Mouse (Mus musculus): ENCODE measurements around the gene Cald1. TPM values are rescaled to one million over a fixed set of nuclear protein-coding genes. Genes with fewer than 3 reads are reported as not detected.

The Cald1 gene
- polyA plus RNA-seq, 1 experiment from 2014 or later = 233 TPM

DNA sequence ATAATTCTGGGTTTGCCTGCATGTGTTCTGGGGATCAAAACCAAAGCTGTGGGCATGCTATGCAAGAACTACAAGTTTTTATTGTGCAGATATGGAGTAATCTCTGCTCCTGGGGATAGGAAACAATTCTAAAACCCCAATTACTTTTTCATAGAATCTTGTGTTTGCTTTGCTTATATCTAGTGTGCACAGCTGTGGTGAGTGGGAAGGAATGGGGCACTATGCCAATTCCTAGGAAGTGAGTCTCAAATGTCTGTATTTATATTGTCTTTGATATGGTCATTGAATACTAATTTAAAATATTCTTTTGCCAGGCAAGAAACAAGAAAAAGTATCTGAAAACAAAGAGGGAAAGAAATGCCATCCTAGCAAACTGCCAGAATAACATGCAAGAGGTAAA, 226.1 kb downstream of the Cald1 start:
- Histone ChIP-seq H3K27me3 (ENCODE audit: insufficient read depth, low read length) (no peaks in the 10 kb centered on the region), H3K4me3 (replicated peaks; ENCODE audit: low read depth, low read length) (no peak overlapping the region), H3K9ac (ENCODE audit: low read depth, low read length) (no peak overlapping the region), H3K9me3 (replicated peaks; ENCODE audit: low read length) (no peaks in the 10 kb centered on the region; the same call in 1 of the 2 replicates), H3K36me3 (ENCODE audit: insufficient read depth, low read length) (no peaks in the 10 kb centered on the region), H3K27ac (no peak overlapping the region), H3K4me1 (replicated peaks; ENCODE audit: insufficient read depth, low read length) (no peaks in the 10 kb centered on the region), H3K4me2 (ENCODE audit: low read length) (no peak overlapping the region)
- TF ChIP-seq CTCF (IDR thresholded peaks at IDR 0.05; ENCODE audit: low read depth) = no peak
- ATAC-seq (replicated peaks; ENCODE audit: low FRiP score, low read depth) = no peak
- DNase-seq (ENCODE audit: low spot score) = no peak

Other genes with a start within 250 kb of the Cald1 start
- gene Akr1b8, start 244.4 kb upstream of the Cald1 start, polyA plus RNA-seq (2015; fragmentation: Nextera tagmentation; extraction: Ambion mirVana) = 14.7 and 14.9 TPM in 2 replicates
- 30.4 and 30.6 TPM in 2 replicates for gene Akr1b10, start 214.3 kb upstream of the Cald1 start, polyA plus RNA-seq (2015; fragmentation: Nextera tagmentation; extraction: Ambion mirVana)
- gene Akr1b7, start 186.2 kb upstream of the Cald1 start, polyA plus RNA-seq (2015; fragmentation: Nextera tagmentation; extraction: Ambion mirVana) = 32.5 and 37.4 TPM in 2 replicates
- gene Bpgm, start 122.3 kb upstream of the Cald1 start, polyA plus RNA-seq (2015; fragmentation: Nextera tagmentation; extraction: Ambion mirVana) = 38.7 and 40.9 TPM in 2 replicates
- gene Agbl3, start 181.9 kb downstream of the Cald1 start, polyA plus RNA-seq (2015; fragmentation: Nextera tagmentation; extraction: Ambion mirVana) = 14.6 and 17.1 TPM in 2 replicates